Mouse (Mus musculus) forebrain, embryonic 13.5 days (tissue): ENCODE results near the gene Sumf1. TPM values are rescaled to one million over a fixed set of nuclear protein-coding genes. Genes with fewer than 3 reads are reported as not detected.
A peak's percentile ranks its signal among the peaks of the same experiment; 100 is the strongest.

Experiments
- ATAC-seq: fragments of 200-750 bp; cut with Nextera tagmentation; 2 replicates; pipeline ENCODE4 v1.8.0; 2017
- H3K27ac ChIP-seq: fragments of 300-500 bp; sonication (generic); 2 replicates; pipeline ENCODE4 v1.5.1; 2015; ENCODE audit warnings: inconsistent platforms, mild to moderate bottlenecking, moderate library complexity
- H3K27me3 ChIP-seq: fragments of 300-500 bp; sonication (generic); 2 replicates; pipeline ENCODE4 v1.6.1; 2015; ENCODE audit warnings: mild to moderate bottlenecking, inconsistent platforms
- H3K36me3 ChIP-seq: fragments of 300-500 bp; sonication (generic); 2 replicates; pipeline ENCODE4 v1.6.1; 2015; ENCODE audit warnings: mild to moderate bottlenecking, inconsistent platforms; ENCODE audit not compliant: poor library complexity, severe bottlenecking
- H3K4me1 ChIP-seq: fragments of 300-500 bp; sonication (generic); 2 replicates; pipeline ENCODE4 v1.6.1; 2015; ENCODE audit warnings: inconsistent platforms
- H3K4me2 ChIP-seq: fragments of 300-500 bp; sonication (generic); 2 replicates; pipeline ENCODE4 v1.6.1; 2015; ENCODE audit warnings: inconsistent platforms, mild to moderate bottlenecking, moderate library complexity
- H3K4me3 ChIP-seq: fragments of 300-500 bp; sonication (generic); 2 replicates; pipeline ENCODE4 v1.5.1; 2015; ENCODE audit warnings: mild to moderate bottlenecking, inconsistent platforms
- H3K9ac ChIP-seq: fragments of 300-500 bp; sonication (generic); 2 replicates; pipeline ENCODE4 v1.6.1; 2015; ENCODE audit warnings: mild to moderate bottlenecking, inconsistent platforms
- H3K9me3 ChIP-seq: fragments of 300-500 bp; sonication (generic); replicated peaks from 2 replicates; pipeline ENCODE4 v1.6.1; 2016; ENCODE audit warnings: inconsistent platforms
- WGBS: fragments of 180-500 bp; shearing (Covaris S2); methylation state at CpG from one replicate; pipeline ENCODE4 v1.1.7; 2015; 5-methylcytosine and 5-hydroxymethylcytosine counted together
- polyA plus RNA-seq: library from polyadenylated mRNA; unstranded; fragments of >200 nt; fragmentation: Nextera tagmentation; extraction: Ambion mirVana; gene quantifications from 2 replicates; pipeline ENCODE4 v1.2.1, GENCODE M21; 2015

Gene Sumf1
- 12.6 and 13.6 TPM in 2 replicates for polyA plus RNA-seq

DNA sequence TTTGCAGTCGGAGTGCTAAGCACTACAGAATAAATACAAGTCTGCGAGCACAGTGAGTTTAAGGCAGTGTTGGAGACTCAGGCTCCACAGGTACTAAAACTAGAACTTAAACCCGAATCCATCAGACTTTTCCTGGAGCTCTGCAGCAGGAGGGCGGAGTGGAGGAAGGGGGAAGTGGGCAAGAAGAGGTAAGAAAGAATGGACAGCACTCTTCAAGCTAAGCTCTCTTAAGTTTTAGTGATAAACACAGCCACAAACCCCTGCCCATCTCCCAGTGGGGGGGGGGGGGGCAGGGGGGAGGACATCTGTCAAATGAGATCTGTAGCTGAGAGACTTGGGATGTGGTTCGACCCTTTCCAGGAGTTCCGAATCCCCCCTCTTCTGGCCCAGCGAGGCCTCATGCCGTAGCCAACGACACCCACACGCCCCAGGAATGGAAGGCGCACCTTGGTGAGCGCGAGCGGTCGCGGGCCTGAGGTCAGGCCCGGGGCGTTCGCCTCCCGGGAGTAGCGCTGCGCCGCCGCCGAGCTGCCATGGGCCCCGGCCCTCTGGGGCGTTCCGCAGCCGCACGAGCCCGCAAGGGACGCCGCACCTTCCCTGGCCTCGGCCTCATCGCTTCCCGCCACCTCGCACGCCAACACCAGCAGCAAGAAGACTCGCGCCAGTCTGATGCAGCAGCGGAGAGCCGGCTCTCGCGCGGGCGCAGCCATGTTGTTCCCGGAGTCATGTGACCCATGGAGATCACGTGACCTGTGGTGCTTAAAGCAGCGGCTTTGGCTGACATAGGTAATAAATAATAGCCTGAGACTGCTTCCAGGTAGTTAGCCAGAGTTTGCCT is at the start of gene Sumf1:
Gene Sumf1, minus strand, starts transcription at position 736 of the 838 bp plus-strand sequence.
- Histone ChIP-seq H3K4me2 (peak within 1 kb of the TSS; percentile 89), H3K9me3 (no peaks in the 10 kb centered on the region), H3K27ac (no peak within 1 kb of the TSS), H3K4me3 (peak within 1 kb of the TSS; percentile 85), H3K36me3 (no peaks in the 10 kb centered on the region), H3K27me3 (peaks cover 4% of the 10 kb centered on the region; the same call in 1 of the 2 replicates), H3K4me1 (peaks cover 10% of the 10 kb centered on the region), H3K9ac (peak within 1 kb of the TSS; percentile 80)
- ATAC-seq: peak; percentile 96
- WGBS: 5% methylated on average over 48 of the region's 49 CpGs

DNA sequence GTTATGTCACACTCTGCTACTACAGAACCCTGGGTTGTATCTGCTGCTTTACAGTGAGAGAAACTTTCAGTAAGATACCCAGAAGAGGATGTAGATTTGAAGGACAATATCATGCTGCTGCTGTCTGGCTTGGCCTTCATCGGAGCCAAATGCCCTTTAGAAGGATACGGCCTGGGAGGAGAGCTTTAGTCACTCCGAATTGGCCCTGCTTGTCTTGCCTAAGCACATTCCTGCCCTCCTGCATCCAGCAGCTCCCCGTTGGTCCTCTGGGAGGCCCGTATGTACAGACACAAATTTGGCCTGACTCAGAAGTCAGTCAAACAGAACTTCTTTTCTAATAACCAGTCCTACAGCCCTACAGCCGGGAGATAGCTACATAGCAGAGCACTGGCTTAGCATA is 49.2 kb upstream of the Sumf1 start:
- Histone ChIP-seq H3K27me3 (no peaks in the 10 kb centered on the region), H3K4me2 (no peak overlapping the region), H3K27ac (no peak overlapping the region), H3K36me3 (no peaks in the 10 kb centered on the region), H3K4me3 (no peak overlapping the region), H3K9me3 (no peaks in the 10 kb centered on the region), H3K4me1 (peaks cover 37% of the 10 kb centered on the region), H3K9ac (no peak overlapping the region)
- no peak for ATAC-seq
- 87% methylated on average over 6 of the region's 6 CpGs for WGBS

DNA sequence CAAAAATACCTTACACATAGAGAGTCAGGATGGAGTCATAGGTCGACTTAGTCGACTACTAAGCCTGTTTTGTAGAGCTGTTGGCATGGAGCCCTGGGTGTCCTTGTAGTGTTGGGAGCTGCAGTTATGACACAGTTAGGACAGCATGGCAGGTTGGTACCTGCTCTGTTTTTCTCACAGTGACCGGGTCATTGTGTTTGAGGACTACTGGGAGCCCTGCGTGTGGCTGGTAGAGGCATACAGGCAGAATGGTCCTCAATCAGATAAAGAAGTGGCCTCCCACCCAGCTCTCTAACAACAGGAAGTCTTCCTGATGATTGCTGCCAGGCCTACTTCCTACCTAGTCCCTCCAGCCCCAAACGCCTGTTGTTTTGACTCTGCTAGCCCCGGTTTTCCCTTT is 47.7 kb upstream of the Sumf1 start:
- no peaks in the 10 kb centered on the region for H3K27me3 ChIP-seq
- H3K36me3 ChIP-seq: no peaks in the 10 kb centered on the region
- no peak for ATAC-seq
- 68% methylated on average over 6 of the region's 6 CpGs for WGBS
- H3K27ac ChIP-seq: no peak overlapping the region
- no peak overlapping the region for H3K9ac ChIP-seq
- H3K9me3 ChIP-seq: no peaks in the 10 kb centered on the region
- H3K4me3 ChIP-seq: no peak overlapping the region
- no peak overlapping the region for H3K4me2 ChIP-seq
- peaks cover 33% of the 10 kb centered on the region for H3K4me1 ChIP-seq

DNA sequence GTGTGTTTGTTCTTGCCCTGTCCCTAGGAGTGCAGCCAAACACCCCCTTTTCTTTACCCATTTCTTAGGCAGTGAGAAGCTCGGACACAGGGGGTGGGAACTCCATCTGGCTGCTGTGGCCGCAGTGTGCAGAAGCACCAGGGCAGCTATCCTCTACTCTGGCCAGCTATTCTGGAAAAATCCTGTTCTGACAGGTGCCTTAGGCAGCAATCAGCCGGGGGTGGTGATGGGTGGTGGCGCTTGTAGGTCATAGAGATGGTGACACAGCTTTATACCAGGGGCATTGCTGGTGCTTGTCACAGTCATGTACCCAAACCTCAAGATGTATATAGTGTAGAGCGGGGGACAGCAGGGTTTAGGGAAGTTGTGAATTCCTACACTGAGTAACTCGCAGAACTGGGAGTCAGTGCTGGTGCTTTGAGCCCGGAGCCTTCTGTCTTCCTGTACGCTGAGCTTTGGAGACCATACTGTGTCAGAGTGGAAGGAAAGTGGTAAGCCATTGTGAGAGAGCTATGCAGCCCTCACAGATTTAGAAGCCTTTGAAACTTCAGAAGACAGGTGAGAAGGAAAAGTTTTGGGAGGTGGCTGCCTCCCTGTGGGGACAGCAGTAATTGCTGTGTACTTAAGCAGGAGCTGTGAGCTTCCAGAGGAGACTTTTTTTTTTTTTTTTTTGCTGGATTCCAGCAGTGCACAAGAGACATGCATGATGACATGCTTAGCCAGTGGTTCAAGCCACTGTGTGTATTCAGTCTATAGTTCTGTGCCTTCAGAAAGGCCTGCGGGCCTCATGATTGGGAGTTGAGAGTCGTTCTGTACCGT is 46.7 kb upstream of the Sumf1 start:
- Histone ChIP-seq H3K36me3 (no peaks in the 10 kb centered on the region), H3K4me3 (no peak overlapping the region), H3K4me2 (no peak overlapping the region), H3K27ac (no peak overlapping the region), H3K4me1 (peaks cover 25% of the 10 kb centered on the region), H3K9ac (no peak overlapping the region), H3K27me3 (no peaks in the 10 kb centered on the region), H3K9me3 (no peaks in the 10 kb centered on the region)
- WGBS: 82% methylated on average over 11 of the region's 11 CpGs
- no peak for ATAC-seq

DNA sequence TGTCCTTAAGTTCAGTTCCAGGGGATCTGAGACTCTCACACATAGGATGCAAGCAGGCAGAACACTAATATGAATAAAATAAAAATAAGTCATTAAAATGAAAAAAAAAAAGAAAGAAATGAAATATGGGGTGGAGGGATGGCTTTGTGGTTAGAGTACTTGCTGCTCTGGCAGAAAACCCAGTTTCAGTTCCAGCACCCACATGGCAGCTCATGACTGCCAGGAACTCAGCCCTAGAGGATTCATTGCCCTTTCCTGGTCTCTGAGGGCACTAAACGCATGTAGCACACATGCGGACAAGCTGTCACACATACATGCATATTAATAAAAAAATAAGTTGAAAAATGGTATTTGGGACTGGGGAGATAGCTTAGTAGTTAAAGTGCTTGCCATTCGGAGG is 45.2 kb upstream of the Sumf1 start:
- Histone ChIP-seq H3K27me3 (no peaks in the 10 kb centered on the region), H3K4me3 (no peak overlapping the region), H3K4me1 (peaks cover 10% of the 10 kb centered on the region), H3K4me2 (no peak overlapping the region), H3K9ac (no peak overlapping the region), H3K36me3 (no peaks in the 10 kb centered on the region), H3K27ac (no peak overlapping the region), H3K9me3 (no peaks in the 10 kb centered on the region)
- no peak for ATAC-seq
- WGBS: 94% methylated on average over 3 of the region's 3 CpGs

DNA sequence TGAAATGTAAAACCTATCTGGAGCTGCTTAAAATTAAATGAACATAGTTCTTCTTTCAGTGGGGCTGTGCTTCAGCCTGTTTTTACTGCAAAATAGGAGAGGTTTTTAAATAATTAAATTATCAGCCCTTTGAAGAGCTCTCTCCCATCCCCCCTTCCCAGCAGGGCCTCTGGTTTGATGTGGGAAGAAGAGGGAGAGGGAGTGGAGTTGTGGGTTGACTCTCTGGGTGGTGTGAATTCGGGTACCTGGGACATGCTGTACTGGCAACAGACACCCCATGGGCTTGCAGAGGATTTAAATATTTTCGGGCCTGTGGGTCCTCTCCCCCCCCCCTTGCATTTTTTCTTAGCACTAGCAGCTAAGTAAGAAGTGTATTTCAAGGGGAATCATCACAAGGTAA is 43.2 kb upstream of the Sumf1 start:
- Histone ChIP-seq H3K27me3 (no peaks in the 10 kb centered on the region), H3K9me3 (no peaks in the 10 kb centered on the region), H3K4me3 (no peak overlapping the region), H3K9ac (no peak overlapping the region), H3K27ac (no peak overlapping the region), H3K4me1 (peaks cover 7% of the 10 kb centered on the region; the same call in 1 of the 2 replicates), H3K4me2 (no peak overlapping the region), H3K36me3 (no peaks in the 10 kb centered on the region)
- ATAC-seq: no peak
- WGBS: 14% methylated on average over 2 of the region's 2 CpGs

DNA sequence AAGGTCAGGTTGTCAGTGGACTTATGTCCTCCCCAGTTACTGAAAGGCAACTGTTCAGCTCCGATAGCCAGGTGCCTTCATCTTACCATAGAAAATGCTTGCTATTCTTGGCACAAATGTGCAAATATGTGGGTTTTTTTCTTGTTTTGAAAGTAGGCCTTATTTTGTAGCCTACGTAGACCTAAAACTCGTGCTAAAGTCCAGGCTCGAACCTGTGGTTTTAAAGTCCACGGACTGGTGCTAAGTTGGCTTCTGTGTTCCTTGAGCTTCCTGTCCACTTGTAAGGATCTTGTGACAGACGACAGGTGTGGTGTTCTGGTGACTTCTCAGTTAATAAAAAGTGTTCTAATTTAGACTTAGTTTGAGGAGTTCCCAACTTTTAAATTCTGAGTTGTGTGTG is 42.7 kb upstream of the Sumf1 start:
- Histone ChIP-seq H3K27me3 (no peaks in the 10 kb centered on the region), H3K27ac (no peak overlapping the region), H3K9ac (no peak overlapping the region), H3K4me1 (peaks cover 3% of the 10 kb centered on the region; the same call in 1 of the 2 replicates), H3K4me2 (no peak overlapping the region), H3K4me3 (no peak overlapping the region), H3K36me3 (no peaks in the 10 kb centered on the region), H3K9me3 (no peaks in the 10 kb centered on the region)
- WGBS: 78% methylated on average over 6 of the region's 6 CpGs
- no peak for ATAC-seq

DNA sequence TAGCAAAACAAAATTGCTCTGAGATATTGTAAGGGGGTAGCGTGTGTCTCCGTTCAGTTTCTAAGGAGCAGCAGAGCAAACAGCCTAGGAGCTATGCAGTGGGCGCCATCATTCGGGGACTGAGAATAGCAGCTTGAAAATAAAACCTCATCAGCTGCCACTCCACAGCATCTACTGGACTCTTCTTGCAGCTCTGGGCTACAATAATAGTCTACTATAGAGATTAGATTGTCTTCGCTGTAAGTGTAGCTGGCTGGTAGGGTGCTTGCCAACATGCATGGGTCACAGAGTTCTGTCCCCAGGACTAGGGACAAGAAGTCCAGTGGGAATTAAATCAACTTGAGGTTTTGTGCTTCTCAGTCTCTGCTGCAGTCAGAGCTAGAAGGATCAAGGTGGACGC is 42.1 kb upstream of the Sumf1 start:
- H3K4me3 ChIP-seq: no peak overlapping the region
- no peak for ATAC-seq
- H3K36me3 ChIP-seq: no peaks in the 10 kb centered on the region
- 89% methylated on average over 6 of the region's 6 CpGs for WGBS
- H3K4me2 ChIP-seq: no peak overlapping the region
- no peaks in the 10 kb centered on the region for H3K4me1 ChIP-seq
- H3K9me3 ChIP-seq: no peaks in the 10 kb centered on the region
- H3K27me3 ChIP-seq: no peaks in the 10 kb centered on the region
- no peak overlapping the region for H3K27ac ChIP-seq
- no peak overlapping the region for H3K9ac ChIP-seq

DNA sequence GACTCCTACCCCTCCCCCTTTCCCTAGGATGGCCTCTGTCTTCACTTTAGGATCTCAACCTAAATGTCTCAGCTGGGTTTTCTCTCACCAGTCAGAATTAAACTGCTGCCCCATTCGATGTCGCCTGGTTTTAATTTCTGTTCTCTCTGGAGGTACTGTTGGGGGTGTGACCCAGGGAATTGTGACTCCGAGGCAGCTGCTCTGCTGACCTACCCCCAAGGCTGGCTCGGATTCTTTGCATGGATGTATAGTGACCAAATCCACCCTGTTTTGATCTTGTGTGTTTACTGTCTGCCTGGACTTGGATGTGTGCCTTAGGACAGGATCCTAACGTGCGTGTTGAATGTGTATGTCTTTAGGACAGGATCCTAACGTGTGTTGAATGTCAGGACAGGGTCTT is 40.8 kb upstream of the Sumf1 start:
- ATAC-seq: no peak
- no peaks in the 10 kb centered on the region for H3K27me3 ChIP-seq
- H3K9me3 ChIP-seq: no peaks in the 10 kb centered on the region
- WGBS: 86% methylated on average over 7 of the region's 7 CpGs
- H3K36me3 ChIP-seq: no peaks in the 10 kb centered on the region
- no peak overlapping the region for H3K4me2 ChIP-seq
- no peak overlapping the region for H3K9ac ChIP-seq
- no peak overlapping the region for H3K4me3 ChIP-seq
- H3K27ac ChIP-seq: no peak overlapping the region
- H3K4me1 ChIP-seq: no peaks in the 10 kb centered on the region

DNA sequence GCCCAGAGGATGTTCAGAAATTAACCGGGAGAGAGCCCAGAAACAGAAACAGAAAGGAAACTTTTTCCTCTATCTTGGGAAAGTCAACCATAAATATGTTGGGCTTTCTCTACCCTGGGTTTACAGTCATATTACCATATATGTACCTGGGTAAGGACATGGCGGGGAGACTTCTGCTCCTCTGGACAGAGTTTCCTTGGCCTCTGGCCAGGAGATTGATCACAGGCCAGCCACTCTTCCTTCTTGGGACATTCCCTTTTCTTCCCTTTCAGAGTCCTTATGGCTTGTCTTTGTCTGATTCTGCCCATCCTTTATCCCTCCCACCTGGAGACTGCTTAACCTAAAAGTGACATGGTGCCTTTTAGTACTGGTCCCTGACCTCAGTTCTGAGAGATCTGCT is 39.6 kb upstream of the Sumf1 start:
- Histone ChIP-seq H3K27me3 (no peaks in the 10 kb centered on the region), H3K36me3 (no peaks in the 10 kb centered on the region), H3K9me3 (no peaks in the 10 kb centered on the region), H3K9ac (no peak overlapping the region), H3K27ac (no peak overlapping the region), H3K4me1 (no peaks in the 10 kb centered on the region), H3K4me2 (no peak overlapping the region), H3K4me3 (no peak overlapping the region)
- ATAC-seq: no peak
- 92% methylated on average over 2 of the region's 2 CpGs for WGBS

DNA sequence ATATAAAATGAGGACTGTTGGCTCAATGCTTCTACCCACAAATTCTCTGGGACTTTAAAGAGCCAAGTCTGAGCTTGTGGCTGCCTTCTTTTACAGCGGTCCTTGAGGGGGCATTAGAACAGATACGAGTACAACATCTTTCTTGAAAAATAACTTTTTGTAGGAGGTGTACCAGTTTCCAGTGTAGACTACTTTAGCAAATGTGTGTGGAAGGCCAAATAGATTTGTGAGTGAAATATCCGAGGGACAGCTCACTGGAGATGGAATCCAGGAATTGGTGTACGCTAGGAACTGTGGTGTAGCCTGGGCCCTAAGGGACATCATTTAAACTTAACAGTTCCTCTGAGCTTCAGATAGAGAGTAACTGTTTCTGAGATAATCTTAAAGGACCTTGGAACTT is 39.0 kb upstream of the Sumf1 start:
- H3K4me1 ChIP-seq: no peaks in the 10 kb centered on the region
- H3K27ac ChIP-seq: no peak overlapping the region
- H3K9ac ChIP-seq: no peak overlapping the region
- no peaks in the 10 kb centered on the region for H3K36me3 ChIP-seq
- no peaks in the 10 kb centered on the region for H3K9me3 ChIP-seq
- 94% methylated on average over 4 of the region's 4 CpGs for WGBS
- H3K27me3 ChIP-seq: no peaks in the 10 kb centered on the region
- H3K4me2 ChIP-seq: no peak overlapping the region
- no peak overlapping the region for H3K4me3 ChIP-seq
- ATAC-seq: no peak

DNA sequence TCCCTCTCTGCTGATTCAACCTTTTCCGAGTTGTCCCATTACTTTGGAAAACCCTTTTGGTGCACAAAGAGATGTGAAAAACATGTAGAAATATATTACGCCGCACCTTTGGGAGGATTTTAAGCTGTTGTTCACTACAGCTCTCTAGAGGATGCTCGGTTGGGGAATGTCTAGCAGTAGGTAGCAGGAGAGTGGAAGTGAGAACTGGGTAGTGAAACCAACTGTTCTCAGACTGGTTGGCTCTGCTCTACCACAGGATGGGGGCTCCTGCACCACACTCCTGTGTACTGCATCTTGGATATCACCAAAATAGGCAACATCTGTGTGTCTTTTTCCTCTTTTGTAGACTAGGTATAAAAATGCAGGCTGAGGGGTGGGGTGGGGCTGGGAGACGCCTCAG is 37.5 kb upstream of the Sumf1 start:
- Histone ChIP-seq H3K36me3 (no peaks in the 10 kb centered on the region), H3K4me3 (no peak overlapping the region), H3K27me3 (no peaks in the 10 kb centered on the region), H3K9me3 (no peaks in the 10 kb centered on the region), H3K27ac (no peak overlapping the region), H3K4me1 (no peaks in the 10 kb centered on the region), H3K9ac (no peak overlapping the region), H3K4me2 (no peak overlapping the region)
- 92% methylated on average over 5 of the region's 5 CpGs for WGBS
- ATAC-seq: no peak
